Mouse (Mus musculus) lung, embryonic 16.5 days (tissue): Measurements from ENCODE around the gene Hnrnpl. TPM values are rescaled to one million over a fixed set of nuclear protein-coding genes. Genes with fewer than 3 reads are reported as not detected.

ENCODE experiments used
- ATAC-seq: fragments of 200-750 bp; cut with Nextera tagmentation; 2 replicates; pipeline ENCODE4 v1.8.0; 2017; ENCODE audit warnings: low read depth, mild to moderate bottlenecking, moderate library complexity
- H3K27ac ChIP-seq: fragments of 300-500 bp; sonication (generic); 2 replicates; pipeline ENCODE4 v1.5.1; 2014; ENCODE audit warnings: mild to moderate bottlenecking, control low read depth, low read length
- H3K27me3 ChIP-seq: fragments of 300-500 bp; sonication (generic); 2 replicates; pipeline ENCODE4 v1.6.1; 2014; ENCODE audit warnings: low read depth, low read length, mixed read lengths; ENCODE audit not compliant: control insufficient read depth, insufficient read depth
- H3K36me3 ChIP-seq: fragments of 300-500 bp; sonication (generic); 2 replicates; pipeline ENCODE4 v1.6.1; 2014; ENCODE audit warnings: low read length; ENCODE audit not compliant: control insufficient read depth, insufficient read depth
- H3K4me1 ChIP-seq: fragments of 300-500 bp; sonication (generic); replicated peaks from 2 replicates; pipeline ENCODE4 v1.6.1; 2014; ENCODE audit warnings: low read length, mixed read lengths; ENCODE audit not compliant: control insufficient read depth, insufficient read depth
- H3K4me2 ChIP-seq: fragments of 300-500 bp; sonication (generic); 2 replicates; pipeline ENCODE4 v1.6.1; 2014; ENCODE audit warnings: low read depth, low read length, control low read depth
- H3K4me3 ChIP-seq: fragments of 300-500 bp; sonication (generic); 2 replicates; pipeline ENCODE4 v1.5.1; 2014; ENCODE audit warnings: mild to moderate bottlenecking, low read length, control low read depth
- H3K9ac ChIP-seq: fragments of 300-500 bp; sonication (generic); 2 replicates; pipeline ENCODE4 v1.6.1; 2014; ENCODE audit warnings: low read length, control low read depth
- H3K9me3 ChIP-seq: fragments of 300-500 bp; sonication (generic); 2 replicates; pipeline ENCODE4 v1.6.1; 2016; ENCODE audit warnings: low read length; ENCODE audit not compliant: control insufficient read depth
- WGBS: fragments of 180-500 bp; shearing (Covaris S2); extraction: QIAGEN DNeasy Blood & Tissue Kit; methylation state at CpG from one replicate; pipeline ENCODE4 v1.1.7; 2014; 5-methylcytosine and 5-hydroxymethylcytosine counted together
- polyA plus RNA-seq: library from polyadenylated mRNA; unstranded; fragments of >200 nt; fragmentation: Nextera tagmentation; extraction: Ambion mirVana; gene quantifications from 2 replicates; pipeline ENCODE4 v1.2.1, GENCODE M21; 2015

The Hnrnpl gene
- polyA plus RNA-seq, 1 experiment from 2014 or later: 226 TPM

GRCm38 (mm10) chr7:28821261-28821831 lies 13.0 kb downstream of the Hnrnpl start:
- Histone ChIP-seq H3K4me3 (no peak overlapping the region), H3K4me1 (peaks cover 31% of the 10 kb centered on the region), H3K9me3 (no peaks in the 10 kb centered on the region), H3K4me2 (no peak overlapping the region), H3K27ac (no peak overlapping the region), H3K9ac (no peak overlapping the region), H3K27me3 (no peaks in the 10 kb centered on the region), H3K36me3 (peaks cover 58% of the 10 kb centered on the region)
- ATAC-seq: no peak
- WGBS: 67% methylated on average over 10 of the region's 10 CpGs

- Histone ChIP-seq H3K9ac (no peak overlapping the region), H3K4me3 (no peak overlapping the region), H3K9me3 (no peaks in the 10 kb centered on the region), H3K4me1 (peaks cover 27% of the 10 kb centered on the region), H3K4me2 (no peak overlapping the region), H3K27me3 (no peaks in the 10 kb centered on the region), H3K36me3 (peaks cover 46% of the 10 kb centered on the region), H3K27ac (no peak overlapping the region)
- WGBS: 58% methylated on average over 1 of the region's 1 CpGs
- ATAC-seq: no peak
These were observed 14.2 kb downstream of the Hnrnpl start for GRCm38 (mm10) chr7:28822556-28822955.

GRCm38 (mm10) chr7:28822993-28823903 lies 14.9 kb downstream of the Hnrnpl start:
- Histone ChIP-seq H3K4me1 (peaks cover 25% of the 10 kb centered on the region), H3K9me3 (no peaks in the 10 kb centered on the region), H3K27ac (peak overlapping the region; percentile 96), H3K4me2 (no peak overlapping the region), H3K36me3 (peaks cover 39% of the 10 kb centered on the region), H3K4me3 (no peak overlapping the region), H3K9ac (no peak overlapping the region), H3K27me3 (no peaks in the 10 kb centered on the region)
- 48% methylated on average over 10 of the region's 10 CpGs for WGBS
- ATAC-seq: no peak

GRCm38 (mm10) chr7:28823932-28824331 lies 15.6 kb downstream of the Hnrnpl start:
- WGBS: 35% methylated on average over 2 of the region's 2 CpGs
- no peak overlapping the region for H3K9ac ChIP-seq
- H3K36me3 ChIP-seq: peaks cover 34% of the 10 kb centered on the region
- no peak for ATAC-seq
- peak overlapping the region; percentile 96 for H3K27ac ChIP-seq
- H3K4me1 ChIP-seq: peaks cover 19% of the 10 kb centered on the region
- H3K27me3 ChIP-seq: no peaks in the 10 kb centered on the region
- H3K4me3 ChIP-seq: no peak overlapping the region
- H3K4me2 ChIP-seq: no peak overlapping the region
- no peaks in the 10 kb centered on the region for H3K9me3 ChIP-seq

- Histone ChIP-seq H3K9ac (peak within 1 kb of the TSS; percentile 72), H3K27me3 (no peaks in the 10 kb centered on the region), H3K36me3 (peaks cover 29% of the 10 kb centered on the region), H3K4me2 (peak within 1 kb of the TSS; percentile 63), H3K4me3 (peak within 1 kb of the TSS; percentile 52), H3K9me3 (0 out of 2 replicates have a peak, but pooled peaks cover 2% of the 10 kb centered on the region), H3K27ac (peak within 1 kb of the TSS; percentile 96), H3K4me1 (peaks cover 12% of the 10 kb centered on the region)
- ATAC-seq: peak; percentile 85
- WGBS: 1% methylated on average over 33 of the region's 33 CpGs
These were observed 16.8 kb downstream of the Hnrnpl start, which contains the start of gene Ech1 for GRCm38 (mm10) chr7:28824941-28825685. Ech1 (plus strand) TSS chr7:28825217.

- WGBS: 30% methylated on average over 11 of the region's 11 CpGs
- ATAC-seq: peak; percentile 27; the same call in 1 of the 2 replicates
These were observed 17.5 kb downstream of the Hnrnpl start for GRCm38 (mm10) chr7:28825686-28826401.

DNA sequence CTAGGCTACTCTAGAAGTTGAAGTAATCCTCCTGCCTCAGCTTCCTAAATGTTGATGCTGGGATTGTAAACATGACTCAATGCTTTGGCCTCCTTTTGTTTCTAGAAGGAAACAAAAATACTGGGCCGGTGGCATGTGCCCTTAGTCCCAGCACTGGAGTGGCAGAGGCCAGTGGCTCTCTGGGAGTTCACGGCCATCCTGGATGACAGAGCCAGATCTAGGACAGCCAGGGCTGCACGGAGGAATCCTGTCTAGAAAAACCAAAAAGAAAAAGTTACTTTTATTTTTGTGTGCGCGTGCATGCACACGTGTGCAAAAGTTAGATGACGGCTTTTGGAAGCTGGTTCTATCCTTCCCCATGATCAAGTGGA lies 18.0 kb downstream of the Hnrnpl start:
- no peak for ATAC-seq
- no peak overlapping the region; the same call in 1 of the 2 replicates for H3K4me2 ChIP-seq
- H3K9ac ChIP-seq: no peak overlapping the region
- 0 out of 2 replicates have a peak, but pooled peaks cover 2% of the 10 kb centered on the region for H3K9me3 ChIP-seq
- 94% methylated on average over 7 of the region's 7 CpGs for WGBS
- H3K4me1 ChIP-seq: peaks cover 11% of the 10 kb centered on the region
- H3K36me3 ChIP-seq: peaks cover 23% of the 10 kb centered on the region
- H3K27me3 ChIP-seq: no peaks in the 10 kb centered on the region
- peak overlapping the region; percentile 96; the same call in 1 of the 2 replicates for H3K27ac ChIP-seq
- H3K4me3 ChIP-seq: peak overlapping the region; percentile 52; the same call in 1 of the 2 replicates

More at GRCm38 (mm10) chr7:28825686-28826401, 17.5 kb downstream of the Hnrnpl start:
- H3K4me1 ChIP-seq: peaks cover 11% of the 10 kb centered on the region
- 0 out of 2 replicates have a peak, but pooled peaks cover 2% of the 10 kb centered on the region for H3K9me3 ChIP-seq
- H3K4me3 ChIP-seq: peak overlapping the region; percentile 52
- peaks cover 25% of the 10 kb centered on the region for H3K36me3 ChIP-seq
- peak overlapping the region; percentile 72 for H3K9ac ChIP-seq
- peak overlapping the region; percentile 63 for H3K4me2 ChIP-seq
- peak overlapping the region; percentile 96 for H3K27ac ChIP-seq
- no peaks in the 10 kb centered on the region for H3K27me3 ChIP-seq

DNA sequence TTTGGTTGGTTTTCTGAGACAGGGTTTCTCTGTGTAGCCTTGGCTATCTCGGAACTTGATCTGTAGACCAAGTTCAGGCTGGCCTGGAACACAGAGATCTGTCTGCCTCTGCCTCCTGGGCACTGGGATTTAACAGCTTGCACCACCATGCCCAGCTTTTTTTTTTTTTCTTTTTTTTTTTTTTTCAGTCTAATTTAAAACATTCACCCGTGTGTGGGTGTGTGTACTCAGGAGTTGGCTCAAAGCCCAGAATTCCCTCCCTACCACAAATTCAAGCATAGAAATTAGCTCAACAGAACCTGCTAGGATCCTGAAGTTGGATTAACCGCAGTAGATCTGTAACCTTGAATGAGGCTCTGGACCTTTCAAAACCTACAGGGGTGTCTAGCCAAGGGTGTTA lies 19.0 kb downstream of the Hnrnpl start:
- H3K9ac ChIP-seq: no peak overlapping the region
- H3K4me2 ChIP-seq: no peak overlapping the region
- H3K9me3 ChIP-seq: 0 out of 2 replicates have a peak, but pooled peaks cover 2% of the 10 kb centered on the region
- H3K36me3 ChIP-seq: peaks cover 18% of the 10 kb centered on the region
- H3K27ac ChIP-seq: no peak overlapping the region
- peaks cover 11% of the 10 kb centered on the region for H3K4me1 ChIP-seq
- H3K27me3 ChIP-seq: no peaks in the 10 kb centered on the region
- WGBS: 46% methylated on average over 3 of the region's 3 CpGs
- no peak for ATAC-seq
- H3K4me3 ChIP-seq: no peak overlapping the region
